Mouse (Mus musculus) cortical plate, adult 2 months (tissue): Measurements from ENCODE around the gene Asb18.

Experiments used
- CTCF ChIP-seq: fragments of 200-500 bp; IDR thresholded peaks from 2 replicates; pipeline ENCODE4 v1.5.1; 2011; ENCODE audit warnings: mild to moderate bottlenecking, control low read depth, low read length; ENCODE audit not compliant: insufficient read depth; ENCODE audit errors: extremely low read depth
- POLR2A ChIP-seq: fragments of 200-500 bp; IDR thresholded peaks from 2 replicates; pipeline ENCODE4 v1.6.1; 2011; ENCODE audit warnings: mild to moderate bottlenecking, low read length, control low read depth; ENCODE audit not compliant: insufficient read depth; ENCODE audit errors: extremely low read depth

DNA sequence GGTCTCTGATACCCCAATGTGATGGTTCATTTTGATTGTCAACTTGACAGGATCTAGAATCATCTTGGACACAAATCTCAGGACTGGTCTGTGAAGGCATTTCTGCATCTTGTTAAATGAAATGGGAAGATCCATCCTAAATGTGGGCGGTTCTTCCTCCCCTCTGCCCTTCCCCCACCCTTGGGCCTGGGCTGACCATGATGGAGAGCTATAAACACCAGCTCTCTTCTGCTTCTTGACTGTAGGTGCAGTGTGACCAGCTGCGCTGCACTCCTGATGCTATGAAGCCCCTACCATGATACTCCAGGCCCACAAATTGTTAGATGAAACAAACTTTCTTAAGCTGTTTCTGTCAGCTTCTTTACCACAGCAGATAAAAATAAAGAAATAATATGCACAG is 51.2 kb downstream of the Asb18 start:
- TF ChIP-seq POLR2A, result no peak
- no peak for TF ChIP-seq CTCF
